ENCODE assay signal across 24 mouse cellular contexts in genomic region chr10:129702910-129703309, GRCm38 (mm10). TPM values are rescaled to one million over a fixed set of nuclear protein-coding genes. Genes with fewer than 3 reads are reported as not detected.
DNase-seq lines count a peak whose midpoint lies in the region.
"Had no signal": no experiment of that assay in that cellular context is flagged by ENCODE, and none has a peak within 500 bp of the region (broad histone marks: within the 10 kb centered on the region; RNA-seq: fewer than 3 reads in every experiment).

Gene Olfr804, plus strand, starts transcription at chr10:129703210.

- intact Hi-C loops in left cerebral cortex, postnatal 36 days (cut with DNase I), result no loop called here

- H3K79me2 ChIP-seq in macrophage (ENCODE audit: inconsistent target), result no peaks in the 10 kb centered on the region

- peak within 1 kb of the TSS; percentile 1; the same call in 1 of the 2 replicates for H3K4me3 ChIP-seq in macrophage (ENCODE audit: inconsistent target)

- H3K27ac ChIP-seq in macrophage, result no peak within 1 kb of the TSS

- no peaks in the 10 kb centered on the region for H3K36me3 ChIP-seq in macrophage (ENCODE audit: inconsistent target)
- H3K36me3 ChIP-seq: G1E had no signal

- DNase-seq in left cerebral cortex, postnatal 36 days (ENCODE audit: low spot score in 2 of 2), result no peak
- DNase-seq: adrenal gland, adult 2 months; adrenal gland, adult 8-10 months; adrenal gland, postnatal 10 days; adrenal gland, postnatal 14 days; adrenal gland, postnatal 25 days; adrenal gland, postnatal 36 days; B cell, adult 2 months; cerebellum, adult 11 months; cerebellum, adult 11-12 months; cerebellum, adult 18-20 months; cerebellum, adult 2 months had no signal

RNA-seq across cellular contexts. Expression of gene Olfr804, which starts in this region (rescaled TPM):
- total RNA-seq in macrophage (2018; cell fraction: chromatin; rRNA removed), result not detected
- not detected for total RNA-seq in macrophage (2018; cell fraction: cytosol; rRNA removed)
- total RNA-seq in macrophage (2018; cell fraction: nucleus; rRNA removed), result not detected
- not detected in 3 replicates for polyA plus RNA-seq in macrophage (2018)
- not detected for total RNA-seq in left cerebral cortex, postnatal 36 days (2021)
- total RNA-seq: adrenal gland, adult 18-20 months; adrenal gland, adult 2 months; adrenal gland, adult 8-10 months; adrenal gland, postnatal 10 days; adrenal gland, postnatal 14 days; adrenal gland, postnatal 25 days; adrenal gland, postnatal 36 days; adrenal gland, postnatal 4 days; CH12.LX; ES-E14; MEL had no signal
- polyA plus RNA-seq: activated CD4-positive, CD25-positive, alpha-beta regulatory T cell, adult 4 months; adrenal gland, adult 2 months; brain, embryonic 14.5 days; C2C12; CD4-positive, CD25-positive, alpha-beta regulatory T cell, adult 4 months; cerebellum, adult 2 months; G1E; Patski had no signal
